Mouse (Mus musculus): ENCODE results near the gene Rnf39. TPM values are rescaled to one million over a fixed set of nuclear protein-coding genes. Genes with fewer than 3 reads are reported as not detected.

The Rnf39 gene
- polyA plus RNA-seq, 1 experiment from 2014 or later, result 0.13 TPM

DNA sequence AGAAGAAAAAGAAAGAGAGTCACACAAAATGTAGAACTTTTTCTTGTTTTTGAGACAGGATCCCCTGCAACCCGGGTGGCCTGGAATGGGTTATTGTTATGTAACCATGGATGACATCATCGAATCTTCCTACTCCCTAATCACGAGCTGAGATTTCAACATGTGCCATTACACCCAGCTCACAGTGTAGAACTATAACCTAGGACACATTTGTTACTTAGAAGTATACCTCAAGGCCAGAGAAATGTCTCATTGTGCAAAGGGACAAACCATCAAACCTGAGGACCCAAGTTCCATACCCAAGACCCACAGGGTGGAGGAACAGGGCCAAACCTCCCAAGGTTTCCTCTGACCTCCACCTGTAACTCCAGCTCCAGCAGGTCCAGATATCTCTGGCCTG is 39.1 kb upstream of the Rnf39 start:
- no peak overlapping the region for H3K4me3 ChIP-seq (ENCODE audit: low read depth, low read length)
- no peak overlapping the region for H3K27ac ChIP-seq (replicated peaks; ENCODE audit: low read depth, low read length)
- 70% methylated on average over 3 of the region's 3 CpGs for WGBS
- no peak for ATAC-seq (replicated peaks; ENCODE audit: insufficient number of reproducible peaks, low FRiP score, low TSS enrichment, low read depth)
- no peak overlapping the region for H3K9ac ChIP-seq (replicated peaks; ENCODE audit: low read length)
- H3K27me3 ChIP-seq (ENCODE audit: control insufficient read depth, insufficient read depth, low read length), result no peaks in the 10 kb centered on the region
- H3K36me3 ChIP-seq (replicated peaks; ENCODE audit: control insufficient read depth, insufficient read depth, low read depth, low read length), result no peaks in the 10 kb centered on the region
- H3K9me3 ChIP-seq (replicated peaks; ENCODE audit: control insufficient read depth, low read length), result no peaks in the 10 kb centered on the region
- no peak for DNase-seq (ENCODE audit: low spot score)
- no peaks in the 10 kb centered on the region for H3K4me1 ChIP-seq (ENCODE audit: control insufficient read depth, insufficient read depth, low read length)
- H3K4me2 ChIP-seq (ENCODE audit: low read depth, low read length), result no peak overlapping the region

DNA sequence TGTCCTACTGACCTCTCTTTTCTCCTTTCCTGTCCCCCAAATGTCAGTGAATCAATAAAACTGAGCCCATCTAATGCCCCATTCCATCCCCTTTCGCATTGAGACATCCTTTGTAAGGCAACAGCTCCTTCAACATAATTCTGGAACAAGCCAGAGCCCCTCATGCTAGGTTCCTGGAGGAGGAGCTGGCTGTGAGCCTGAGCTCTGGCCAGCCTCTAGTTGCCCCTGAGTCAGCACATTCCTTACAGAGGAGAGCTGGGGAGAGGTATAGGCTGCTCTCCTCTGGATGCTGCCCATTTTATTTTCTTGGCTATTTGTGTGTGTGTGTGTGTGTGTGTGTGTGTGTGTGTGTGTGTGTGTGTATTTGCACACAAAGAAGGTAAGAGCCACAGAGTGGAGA is 34.5 kb upstream of the Rnf39 start:
- H3K4me1 ChIP-seq (ENCODE audit: control insufficient read depth, insufficient read depth, low read length), result no peaks in the 10 kb centered on the region
- H3K9me3 ChIP-seq (replicated peaks; ENCODE audit: control insufficient read depth, low read length), result no peaks in the 10 kb centered on the region
- no peak overlapping the region for H3K4me3 ChIP-seq (ENCODE audit: low read depth, low read length)
- H3K4me2 ChIP-seq (ENCODE audit: low read depth, low read length), result no peak overlapping the region
- 42% methylated on average over 1 of the region's 1 CpGs for WGBS
- H3K27me3 ChIP-seq (ENCODE audit: control insufficient read depth, insufficient read depth, low read length), result no peaks in the 10 kb centered on the region
- H3K36me3 ChIP-seq (replicated peaks; ENCODE audit: control insufficient read depth, insufficient read depth, low read depth, low read length), result no peaks in the 10 kb centered on the region
- DNase-seq (ENCODE audit: low spot score) (peak; percentile 11), ATAC-seq (replicated peaks; ENCODE audit: insufficient number of reproducible peaks, low FRiP score, low TSS enrichment, low read depth) (no peak)
- no peak overlapping the region for H3K27ac ChIP-seq (replicated peaks; ENCODE audit: low read depth, low read length)
- H3K9ac ChIP-seq (replicated peaks; ENCODE audit: low read length), result no peak overlapping the region

DNA sequence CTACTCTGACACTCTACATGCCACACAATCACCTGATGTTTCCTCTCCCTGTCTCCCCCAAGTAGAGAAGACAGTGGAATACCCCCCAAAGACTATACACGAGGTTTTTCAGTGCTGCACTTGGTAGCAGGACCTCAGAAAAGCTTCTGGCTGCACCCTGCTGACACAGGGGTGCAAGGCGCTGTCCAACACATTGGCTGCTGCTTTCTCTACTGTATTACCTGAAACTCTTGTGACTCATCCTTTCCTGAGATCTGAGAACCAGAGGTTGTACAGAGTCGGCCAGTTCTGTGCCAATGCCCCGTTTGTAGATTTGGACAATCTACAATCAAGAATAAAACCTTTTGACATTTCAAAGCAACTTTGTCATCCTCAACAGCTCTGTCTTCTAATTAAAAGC is 32.9 kb upstream of the Rnf39 start:
- H3K4me3 ChIP-seq (ENCODE audit: low read depth, low read length), result no peak overlapping the region
- no peaks in the 10 kb centered on the region for H3K4me1 ChIP-seq (ENCODE audit: control insufficient read depth, insufficient read depth, low read length)
- H3K9me3 ChIP-seq (replicated peaks; ENCODE audit: control insufficient read depth, low read length), result no peaks in the 10 kb centered on the region
- no peak for DNase-seq (ENCODE audit: low spot score)
- WGBS, result 54% methylated on average over 4 of the region's 4 CpGs
- H3K9ac ChIP-seq (replicated peaks; ENCODE audit: low read length), result no peak overlapping the region
- H3K4me2 ChIP-seq (ENCODE audit: low read depth, low read length), result no peak overlapping the region; the same call in 1 of the 2 replicates
- ATAC-seq (replicated peaks; ENCODE audit: insufficient number of reproducible peaks, low FRiP score, low TSS enrichment, low read depth), result no peak
- H3K27me3 ChIP-seq (ENCODE audit: control insufficient read depth, insufficient read depth, low read length), result no peaks in the 10 kb centered on the region
- no peak overlapping the region for H3K27ac ChIP-seq (replicated peaks; ENCODE audit: low read depth, low read length)
- no peaks in the 10 kb centered on the region for H3K36me3 ChIP-seq (replicated peaks; ENCODE audit: control insufficient read depth, insufficient read depth, low read depth, low read length)

DNA sequence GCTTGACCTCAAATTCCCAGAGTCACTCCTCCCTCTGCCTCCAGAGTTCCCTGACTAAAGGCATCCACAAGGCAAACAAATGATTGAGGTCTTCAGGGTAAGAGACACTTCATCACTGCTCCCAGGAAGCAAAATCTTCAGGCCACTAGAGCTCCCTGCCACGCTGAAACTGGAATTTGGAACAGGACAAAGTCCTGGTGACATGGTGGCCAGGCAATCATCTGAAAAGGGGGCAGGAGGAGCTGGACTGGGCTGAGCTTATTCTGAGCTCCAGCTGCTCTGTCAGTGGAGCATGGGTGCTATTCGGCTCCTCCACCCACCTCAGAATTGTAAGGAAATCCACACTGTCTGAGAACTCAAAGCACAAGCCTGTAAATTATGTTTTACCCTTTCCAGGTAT is 30.7 kb upstream of the Rnf39 start:
- WGBS, result 53% methylated on average over 2 of the region's 2 CpGs
- no peak for ATAC-seq (replicated peaks; ENCODE audit: insufficient number of reproducible peaks, low FRiP score, low TSS enrichment, low read depth)

DNA sequence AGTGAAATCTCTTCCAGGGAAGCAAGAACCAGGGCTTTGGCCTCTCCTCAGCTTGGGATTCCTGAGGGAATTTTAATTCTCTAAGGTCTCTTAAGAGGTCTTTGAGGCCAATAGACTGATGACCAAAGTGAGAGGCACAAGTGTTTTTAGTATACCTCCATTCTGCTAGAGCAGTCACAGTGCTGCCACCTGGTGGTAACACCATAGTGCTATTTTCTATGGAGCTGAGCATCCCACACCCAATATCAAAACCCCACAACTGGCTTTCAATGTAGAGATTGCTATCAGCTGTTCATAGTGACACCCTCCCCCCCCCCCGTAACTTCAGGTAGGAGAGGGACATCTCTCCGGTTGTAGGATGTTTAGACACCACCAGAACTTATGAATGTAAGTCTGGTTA is 28.6 kb upstream of the Rnf39 start:
- WGBS, result 15% methylated on average over 2 of the region's 2 CpGs

More for the DNA sequence above, 30.7 kb upstream of the Rnf39 start:
- Histone ChIP-seq H3K9ac (replicated peaks; ENCODE audit: low read length) (no peak overlapping the region), H3K4me3 (ENCODE audit: low read depth, low read length) (no peak overlapping the region), H3K4me2 (ENCODE audit: low read depth, low read length) (no peak overlapping the region), H3K27me3 (ENCODE audit: control insufficient read depth, insufficient read depth, low read length) (no peaks in the 10 kb centered on the region), H3K9me3 (replicated peaks; ENCODE audit: control insufficient read depth, low read length) (no peaks in the 10 kb centered on the region), H3K4me1 (ENCODE audit: control insufficient read depth, insufficient read depth, low read length) (no peaks in the 10 kb centered on the region), H3K27ac (replicated peaks; ENCODE audit: low read depth, low read length) (no peak overlapping the region), H3K36me3 (replicated peaks; ENCODE audit: control insufficient read depth, insufficient read depth, low read depth, low read length) (no peaks in the 10 kb centered on the region)
- DNase-seq (ENCODE audit: low spot score), result no peak

DNA sequence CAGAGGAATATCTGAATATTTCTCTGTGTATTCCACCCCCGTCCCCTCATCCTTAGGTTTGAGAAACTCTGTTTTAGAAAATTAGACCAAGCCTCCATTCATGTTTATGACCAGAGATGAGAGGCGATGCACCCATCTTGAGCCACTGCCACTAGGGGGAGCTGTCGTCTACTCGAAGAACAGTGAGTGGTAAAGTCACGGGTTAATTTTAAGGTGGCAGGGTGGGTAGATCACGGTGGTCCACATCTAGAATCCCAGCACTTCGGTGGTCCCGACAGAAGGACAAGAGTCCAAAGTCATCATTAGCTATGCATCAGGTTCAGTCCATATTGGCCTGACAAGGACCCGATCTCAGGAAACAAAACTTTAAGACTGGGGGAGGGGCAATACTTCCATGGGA is 27.6 kb upstream of the Rnf39 start:
- Histone ChIP-seq H3K9ac (replicated peaks; ENCODE audit: low read length) (no peak overlapping the region), H3K4me1 (ENCODE audit: control insufficient read depth, insufficient read depth, low read length) (no peaks in the 10 kb centered on the region), H3K4me2 (ENCODE audit: low read depth, low read length) (no peak overlapping the region), H3K36me3 (replicated peaks; ENCODE audit: control insufficient read depth, insufficient read depth, low read depth, low read length) (no peaks in the 10 kb centered on the region), H3K4me3 (ENCODE audit: low read depth, low read length) (no peak overlapping the region), H3K27ac (replicated peaks; ENCODE audit: low read depth, low read length) (no peak overlapping the region), H3K27me3 (ENCODE audit: control insufficient read depth, insufficient read depth, low read length) (no peaks in the 10 kb centered on the region), H3K9me3 (replicated peaks; ENCODE audit: control insufficient read depth, low read length) (no peaks in the 10 kb centered on the region)
- 13% methylated on average over 9 of the region's 9 CpGs for WGBS
- DNase-seq (ENCODE audit: low spot score) (peak; percentile 70), ATAC-seq (replicated peaks; ENCODE audit: insufficient number of reproducible peaks, low FRiP score, low TSS enrichment, low read depth) (no peak)

More for the DNA sequence above, 28.6 kb upstream of the Rnf39 start:
- no peaks in the 10 kb centered on the region for H3K27me3 ChIP-seq (ENCODE audit: control insufficient read depth, insufficient read depth, low read length)
- no peak overlapping the region for H3K4me3 ChIP-seq (ENCODE audit: low read depth, low read length)
- ATAC-seq (replicated peaks; ENCODE audit: insufficient number of reproducible peaks, low FRiP score, low TSS enrichment, low read depth) (no peak), DNase-seq (ENCODE audit: low spot score) (peak; percentile 85)
- no peak overlapping the region for H3K4me2 ChIP-seq (ENCODE audit: low read depth, low read length)
- H3K4me1 ChIP-seq (ENCODE audit: control insufficient read depth, insufficient read depth, low read length), result no peaks in the 10 kb centered on the region
- H3K27ac ChIP-seq (replicated peaks; ENCODE audit: low read depth, low read length), result no peak overlapping the region
- no peaks in the 10 kb centered on the region for H3K9me3 ChIP-seq (replicated peaks; ENCODE audit: control insufficient read depth, low read length)
- no peaks in the 10 kb centered on the region for H3K36me3 ChIP-seq (replicated peaks; ENCODE audit: control insufficient read depth, insufficient read depth, low read depth, low read length)
- no peak overlapping the region for H3K9ac ChIP-seq (replicated peaks; ENCODE audit: low read length)

DNA sequence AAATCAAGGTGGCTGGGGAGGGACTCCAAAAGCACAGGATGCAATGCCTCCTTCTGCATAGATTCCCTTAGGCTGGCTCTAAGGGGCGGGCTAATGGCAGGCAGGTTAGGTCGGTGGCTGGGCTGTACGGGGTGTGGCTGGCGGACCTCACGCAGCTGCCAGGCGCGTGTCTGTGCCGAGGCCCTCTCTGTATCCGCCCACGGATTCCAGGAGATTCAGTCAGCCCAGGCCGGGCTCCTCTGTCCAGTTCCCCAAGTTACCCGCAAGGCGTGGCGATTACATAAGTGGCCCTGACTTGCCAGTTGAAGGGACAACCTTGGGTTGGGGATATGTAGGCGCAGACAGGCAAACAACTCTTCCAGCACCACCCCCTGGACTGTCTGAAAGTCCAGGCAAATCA is 22.5 kb upstream of the Rnf39 start:
- ATAC-seq (replicated peaks; ENCODE audit: insufficient number of reproducible peaks, low FRiP score, low TSS enrichment, low read depth), result no peak
- Histone ChIP-seq H3K36me3 (replicated peaks; ENCODE audit: control insufficient read depth, insufficient read depth, low read depth, low read length) (no peaks in the 10 kb centered on the region), H3K9me3 (replicated peaks; ENCODE audit: control insufficient read depth, low read length) (no peaks in the 10 kb centered on the region), H3K27ac (replicated peaks; ENCODE audit: low read depth, low read length) (no peak overlapping the region), H3K4me2 (ENCODE audit: low read depth, low read length) (no peak overlapping the region), H3K9ac (replicated peaks; ENCODE audit: low read length) (no peak overlapping the region), H3K27me3 (ENCODE audit: control insufficient read depth, insufficient read depth, low read length) (no peaks in the 10 kb centered on the region), H3K4me1 (ENCODE audit: control insufficient read depth, insufficient read depth, low read length) (no peaks in the 10 kb centered on the region), H3K4me3 (ENCODE audit: low read depth, low read length) (no peak overlapping the region)
- no peak for DNase-seq (ENCODE audit: low spot score)
- 50% methylated on average over 15 of the region's 15 CpGs for WGBS

DNA sequence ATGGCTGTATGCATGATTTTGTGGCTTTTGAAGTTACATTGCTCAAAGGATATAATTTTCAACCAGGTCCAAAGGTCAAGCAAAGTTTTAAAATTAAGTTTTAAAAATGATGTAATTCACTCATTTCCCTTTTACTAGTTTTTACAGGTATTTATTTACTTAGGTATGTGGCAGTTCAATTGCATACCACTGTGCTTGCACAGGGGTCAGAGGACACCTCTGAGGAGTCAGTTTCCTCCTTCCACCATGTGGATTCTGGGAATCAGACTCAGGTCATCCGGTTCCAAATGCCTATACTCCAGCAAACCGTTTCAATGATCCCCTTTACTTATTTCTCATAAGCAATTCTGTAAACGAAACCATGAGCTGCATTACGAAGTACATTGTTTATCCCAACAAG is 20.0 kb upstream of the Rnf39 start:
- no peak overlapping the region for H3K9ac ChIP-seq (replicated peaks; ENCODE audit: low read length)
- DNase-seq (ENCODE audit: low spot score) (no peak), ATAC-seq (replicated peaks; ENCODE audit: insufficient number of reproducible peaks, low FRiP score, low TSS enrichment, low read depth) (no peak)
- WGBS, result 77% methylated on average over 4 of the region's 4 CpGs
- H3K4me3 ChIP-seq (ENCODE audit: low read depth, low read length), result no peak overlapping the region
- no peaks in the 10 kb centered on the region for H3K4me1 ChIP-seq (ENCODE audit: control insufficient read depth, insufficient read depth, low read length)
- no peak overlapping the region for H3K27ac ChIP-seq (replicated peaks; ENCODE audit: low read depth, low read length)
- H3K9me3 ChIP-seq (replicated peaks; ENCODE audit: control insufficient read depth, low read length), result no peaks in the 10 kb centered on the region
- H3K4me2 ChIP-seq (ENCODE audit: low read depth, low read length), result no peak overlapping the region
- no peaks in the 10 kb centered on the region for H3K27me3 ChIP-seq (ENCODE audit: control insufficient read depth, insufficient read depth, low read length)
- H3K36me3 ChIP-seq (replicated peaks; ENCODE audit: control insufficient read depth, insufficient read depth, low read depth, low read length), result no peaks in the 10 kb centered on the region

Measured in embryonic facial prominence, embryonic 11.5 days (tissue).